Mouse (Mus musculus): ENCODE results near the gene Slc25a42. TPM values are rescaled to one million over a fixed set of nuclear protein-coding genes. Genes with fewer than 3 reads are reported as not detected.

Gene Slc25a42
- polyA plus RNA-seq, 1 experiment = 129 TPM

DNA sequence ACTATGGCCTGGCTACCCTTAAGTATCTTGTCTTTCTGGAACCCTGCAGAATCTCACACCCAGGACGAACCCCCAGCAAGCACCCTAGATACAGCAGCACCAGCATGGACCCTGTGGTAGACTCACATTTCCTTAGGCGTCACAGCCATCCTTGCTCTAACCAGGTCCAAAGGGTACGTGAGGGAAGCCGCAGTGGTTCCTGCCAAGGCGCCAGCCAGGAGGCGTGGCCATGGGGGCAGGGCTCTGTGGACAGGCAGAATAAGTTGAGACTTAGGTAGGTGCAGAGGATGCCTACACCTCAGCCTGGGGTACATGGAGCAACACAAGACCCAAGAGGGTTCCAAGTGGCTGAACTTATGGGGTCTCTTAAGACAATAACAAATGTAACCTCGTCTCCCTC lies 23.4 kb downstream of the Slc25a42 start:
- H3K27ac ChIP-seq (ENCODE audit: insufficient read depth, low read depth, low read length) = peak overlapping the region; percentile 69
- WGBS = 47% methylated on average over 7 of the region's 7 CpGs
- peaks cover 4% of the 10 kb centered on the region; the same call in 1 of the 2 replicates for H3K36me3 ChIP-seq (ENCODE audit: control insufficient read depth, insufficient read depth, low read length)

DNA sequence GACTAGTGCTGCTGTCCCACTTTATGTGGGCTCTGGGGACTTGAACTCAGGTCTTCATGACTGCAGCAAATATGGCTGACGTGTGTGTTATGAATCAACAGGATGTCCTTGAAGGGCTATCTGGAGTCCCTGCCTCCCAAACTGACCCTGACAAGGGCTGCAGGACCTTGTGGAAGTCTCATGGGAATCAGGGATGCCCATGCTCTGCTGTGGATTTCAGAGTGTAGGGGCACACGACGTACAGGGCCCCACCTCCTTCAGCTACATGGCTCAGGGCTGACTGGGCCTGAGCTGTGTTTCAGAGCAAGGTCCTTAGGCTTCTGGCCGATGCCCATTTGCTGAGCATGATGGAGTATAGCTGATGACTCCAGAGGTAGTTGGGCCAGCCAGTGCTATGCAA lies 28.9 kb downstream of the Slc25a42 start:
- H3K36me3 ChIP-seq (ENCODE audit: control insufficient read depth, insufficient read depth, low read length) = peaks cover 2% of the 10 kb centered on the region; the same call in 1 of the 2 replicates
- no peaks in the 10 kb centered on the region for H3K27me3 ChIP-seq (replicated peaks; ENCODE audit: control insufficient read depth, insufficient read depth, low read length)
- TF ChIP-seq CTCF (conservative IDR thresholded peaks at IDR 0.05; ENCODE audit: insufficient read depth, insufficient read length, low read depth, low read length) (no peak), POLR2A (IDR thresholded peaks at IDR 0.05; ENCODE audit: low read depth, low read length) (no peak)
- WGBS = 75% methylated on average over 4 of the region's 4 CpGs
- H3K4me1 ChIP-seq (ENCODE audit: control insufficient read depth, insufficient read depth, low read length) = peaks cover 8% of the 10 kb centered on the region; the same call in 1 of the 2 replicates
- H3K27ac ChIP-seq (ENCODE audit: insufficient read depth, low read depth, low read length) = no peak overlapping the region
- DNase-seq = no peak
- H3K4me3 ChIP-seq (ENCODE audit: insufficient read depth, low read depth, low read length) = no peak overlapping the region

More for the DNA sequence above, 23.4 kb downstream of the Slc25a42 start:
- DNase-seq = peak; percentile 95
- no peak for TF ChIP-seq CTCF (conservative IDR thresholded peaks at IDR 0.05; ENCODE audit: insufficient read depth, insufficient read length, low read depth, low read length)
- Histone ChIP-seq H3K4me3 (ENCODE audit: insufficient read depth, low read depth, low read length) (no peak overlapping the region), H3K27me3 (replicated peaks; ENCODE audit: control insufficient read depth, insufficient read depth, low read length) (no peaks in the 10 kb centered on the region), H3K4me1 (ENCODE audit: control insufficient read depth, insufficient read depth, low read length) (peaks cover 17% of the 10 kb centered on the region; the same call in 1 of the 2 replicates)

DNA sequence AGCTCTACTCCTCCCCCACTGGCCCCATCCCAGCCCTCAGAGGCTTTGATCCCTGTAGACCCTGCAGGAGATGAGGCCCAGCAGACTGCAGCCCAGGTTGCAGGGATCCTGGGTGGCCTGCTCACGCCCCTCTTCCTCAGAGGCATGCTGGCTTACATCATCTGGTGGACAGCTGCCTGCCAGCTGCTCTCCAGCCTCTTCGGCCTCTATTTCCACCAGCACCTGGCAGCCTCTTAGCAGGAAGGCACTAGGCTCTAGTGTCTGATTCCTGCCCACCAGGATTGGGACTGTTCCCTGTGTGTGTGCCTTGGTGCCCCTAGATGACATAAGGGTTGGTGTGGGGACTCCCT lies 30.2 kb downstream of the Slc25a42 start:
- DNase-seq = no peak
- Histone ChIP-seq H3K4me3 (ENCODE audit: insufficient read depth, low read depth, low read length) (no peak overlapping the region), H3K27ac (ENCODE audit: insufficient read depth, low read depth, low read length) (no peak overlapping the region), H3K4me1 (ENCODE audit: control insufficient read depth, insufficient read depth, low read length) (no peaks in the 10 kb centered on the region), H3K36me3 (ENCODE audit: control insufficient read depth, insufficient read depth, low read length) (no peaks in the 10 kb centered on the region; the same call in 1 of the 2 replicates), H3K27me3 (replicated peaks; ENCODE audit: control insufficient read depth, insufficient read depth, low read length) (no peaks in the 10 kb centered on the region)
- WGBS = 77% methylated on average over 2 of the region's 2 CpGs
- TF ChIP-seq CTCF (conservative IDR thresholded peaks at IDR 0.05; ENCODE audit: insufficient read depth, insufficient read length, low read depth, low read length) (no peak), POLR2A (IDR thresholded peaks at IDR 0.05; ENCODE audit: low read depth, low read length) (no peak)

DNA sequence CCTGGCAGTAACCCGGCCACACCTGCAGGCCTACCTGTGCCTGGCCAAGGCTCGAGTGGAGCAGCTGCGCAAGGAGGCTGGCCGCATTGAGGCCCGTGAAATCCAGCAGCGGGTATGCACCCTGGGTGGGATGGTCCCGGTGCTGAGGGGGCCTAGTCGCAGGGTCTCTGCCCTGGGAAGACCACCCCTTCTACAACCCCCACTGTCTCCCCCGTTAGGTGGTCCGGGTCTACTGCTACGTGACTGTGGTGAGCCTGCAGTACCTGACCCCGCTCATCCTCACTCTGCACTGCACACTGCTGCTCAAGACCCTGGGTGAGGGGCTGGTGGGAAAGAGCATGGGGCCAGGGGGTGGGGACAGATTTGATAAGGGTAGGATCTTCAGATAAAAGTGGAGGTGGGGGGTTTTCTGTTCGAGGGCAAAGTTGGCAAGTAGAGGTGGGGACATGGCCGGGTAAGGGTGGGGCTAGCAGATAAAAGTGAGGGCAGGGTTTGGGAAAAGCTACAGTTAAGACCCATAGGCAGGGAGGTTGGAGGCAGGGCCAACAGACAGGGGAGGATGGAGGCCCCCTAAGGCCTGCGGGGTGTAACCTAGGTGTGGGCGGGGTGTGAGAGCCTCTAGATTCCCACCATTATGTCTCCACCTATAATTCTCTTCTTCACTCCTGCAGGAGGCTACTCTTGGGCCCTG lies 30.7 kb downstream of the Slc25a42 start:
- Histone ChIP-seq H3K27me3 (replicated peaks; ENCODE audit: control insufficient read depth, insufficient read depth, low read length) (no peaks in the 10 kb centered on the region), H3K27ac (ENCODE audit: insufficient read depth, low read depth, low read length) (no peak overlapping the region), H3K4me1 (ENCODE audit: control insufficient read depth, insufficient read depth, low read length) (no peaks in the 10 kb centered on the region), H3K36me3 (ENCODE audit: control insufficient read depth, insufficient read depth, low read length) (no peaks in the 10 kb centered on the region; the same call in 1 of the 2 replicates), H3K4me3 (ENCODE audit: insufficient read depth, low read depth, low read length) (no peak overlapping the region)
- no peak for DNase-seq
- TF ChIP-seq CTCF (conservative IDR thresholded peaks at IDR 0.05; ENCODE audit: insufficient read depth, insufficient read length, low read depth, low read length) (no peak), POLR2A (IDR thresholded peaks at IDR 0.05; ENCODE audit: low read depth, low read length) (no peak)
- WGBS = 67% methylated on average over 16 of the region's 16 CpGs

DNA sequence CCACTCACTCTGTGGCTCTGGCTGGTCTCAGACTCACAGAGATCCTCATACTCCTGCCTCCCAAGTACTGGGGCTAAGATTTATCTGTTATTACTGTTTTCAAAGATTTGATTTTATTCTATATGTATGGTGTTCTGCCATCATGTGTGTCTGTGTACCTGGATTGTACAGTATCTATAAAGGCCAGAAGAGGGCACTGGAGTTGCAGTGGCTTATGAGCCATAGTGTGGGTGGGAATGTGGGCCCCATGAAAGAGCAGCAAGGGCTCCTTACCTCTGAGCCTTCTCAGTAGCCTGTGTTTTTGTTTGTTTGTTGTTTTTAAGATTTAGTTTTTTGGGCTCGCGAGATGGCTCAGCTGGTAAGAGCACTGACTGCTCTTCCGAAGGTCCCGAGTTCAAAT lies 33.0 kb downstream of the Slc25a42 start:
- Histone ChIP-seq H3K27me3 (replicated peaks; ENCODE audit: control insufficient read depth, insufficient read depth, low read length) (no peaks in the 10 kb centered on the region), H3K4me3 (ENCODE audit: insufficient read depth, low read depth, low read length) (no peak overlapping the region), H3K4me1 (ENCODE audit: control insufficient read depth, insufficient read depth, low read length) (no peaks in the 10 kb centered on the region), H3K36me3 (ENCODE audit: control insufficient read depth, insufficient read depth, low read length) (no peaks in the 10 kb centered on the region; the same call in 1 of the 2 replicates), H3K27ac (ENCODE audit: insufficient read depth, low read depth, low read length) (no peak overlapping the region)
- DNase-seq = no peak
- WGBS = 93% methylated on average over 4 of the region's 4 CpGs
- TF ChIP-seq CTCF (conservative IDR thresholded peaks at IDR 0.05; ENCODE audit: insufficient read depth, insufficient read length, low read depth, low read length) = peak; percentile 51
- TF ChIP-seq POLR2A (IDR thresholded peaks at IDR 0.05; ENCODE audit: low read depth, low read length) = no peak

DNA sequence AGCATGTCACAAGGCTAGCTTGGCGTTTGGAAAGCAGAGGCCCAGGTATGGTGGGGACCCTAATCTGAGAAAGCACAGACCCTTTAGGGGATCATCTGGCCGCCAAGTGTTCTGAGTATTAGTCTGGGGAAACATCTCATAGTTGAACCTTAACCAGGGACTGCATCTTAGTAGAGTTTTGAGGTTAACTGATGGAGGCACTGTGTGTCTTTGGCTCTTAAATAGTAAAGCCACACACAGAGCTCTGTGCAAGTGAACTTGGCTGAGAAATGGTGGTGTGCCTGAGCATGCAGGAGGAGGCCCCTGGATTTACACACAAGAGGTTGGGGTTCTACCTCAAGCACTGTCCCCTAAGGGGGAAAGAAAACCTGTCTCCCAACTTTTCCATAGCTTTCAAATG lies 33.9 kb downstream of the Slc25a42 start:
- H3K36me3 ChIP-seq (ENCODE audit: control insufficient read depth, insufficient read depth, low read length) = no peaks in the 10 kb centered on the region; the same call in 1 of the 2 replicates
- no peaks in the 10 kb centered on the region for H3K27me3 ChIP-seq (replicated peaks; ENCODE audit: control insufficient read depth, insufficient read depth, low read length)
- no peak for DNase-seq
- 87% methylated on average over 2 of the region's 2 CpGs for WGBS
- peaks cover 3% of the 10 kb centered on the region for H3K4me1 ChIP-seq (ENCODE audit: control insufficient read depth, insufficient read depth, low read length)
- H3K27ac ChIP-seq (ENCODE audit: insufficient read depth, low read depth, low read length) = no peak overlapping the region
- H3K4me3 ChIP-seq (ENCODE audit: insufficient read depth, low read depth, low read length) = no peak overlapping the region
- TF ChIP-seq POLR2A (IDR thresholded peaks at IDR 0.05; ENCODE audit: low read depth, low read length) = no peak
- no peak for TF ChIP-seq CTCF (conservative IDR thresholded peaks at IDR 0.05; ENCODE audit: insufficient read depth, insufficient read length, low read depth, low read length)

DNA sequence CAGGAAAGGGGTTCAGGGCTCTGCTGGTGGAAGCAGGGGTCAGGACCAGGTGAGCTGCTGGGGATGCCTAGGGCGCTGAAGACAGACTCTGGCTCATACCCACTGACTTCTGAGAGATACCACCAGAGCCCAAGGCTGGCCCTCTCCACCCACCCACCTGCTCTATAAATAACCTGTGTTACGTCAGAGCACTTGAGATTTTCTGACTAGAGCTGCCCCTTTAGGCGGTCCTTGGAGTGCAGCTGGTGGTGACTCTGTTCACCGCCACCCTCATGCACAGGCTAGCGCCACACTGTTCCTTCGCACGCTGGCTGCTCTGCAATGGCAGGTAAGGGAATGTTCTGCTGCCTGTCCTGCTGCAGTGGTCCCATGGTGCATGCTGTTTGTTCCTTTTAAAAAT lies 38.0 kb downstream of the Slc25a42 start:
- 88% methylated on average over 7 of the region's 7 CpGs for WGBS

More for the DNA sequence above, 38.0 kb downstream of the Slc25a42 start:
- H3K36me3 ChIP-seq (ENCODE audit: control insufficient read depth, insufficient read depth, low read length) = no peaks in the 10 kb centered on the region; the same call in 1 of the 2 replicates
- no peaks in the 10 kb centered on the region for H3K27me3 ChIP-seq (replicated peaks; ENCODE audit: control insufficient read depth, insufficient read depth, low read length)
- DNase-seq = no peak
- H3K4me3 ChIP-seq (ENCODE audit: insufficient read depth, low read depth, low read length) = no peak overlapping the region
- H3K4me1 ChIP-seq (ENCODE audit: control insufficient read depth, insufficient read depth, low read length) = peaks cover 8% of the 10 kb centered on the region
- TF ChIP-seq CTCF (conservative IDR thresholded peaks at IDR 0.05; ENCODE audit: insufficient read depth, insufficient read length, low read depth, low read length) (no peak), POLR2A (IDR thresholded peaks at IDR 0.05; ENCODE audit: low read depth, low read length) (no peak)
- H3K27ac ChIP-seq (ENCODE audit: insufficient read depth, low read depth, low read length) = no peak overlapping the region
